Mouse (Mus musculus) heart, embryonic 10.5 days (tissue): ENCODE results near the gene Mrpl52. TPM values are rescaled to one million over a fixed set of nuclear protein-coding genes. Genes with fewer than 3 reads are reported as not detected.
A peak's percentile ranks its signal among the peaks of the same experiment; 100 is the strongest.

Experiments
- DNase-seq: peaks from one replicate; pipeline ENCODE4 v3.0.0-alpha.2; 2017; ENCODE audit warnings: low spot score
- H3K27ac ChIP-seq: fragments of 300-500 bp; sonication (generic); 2 replicates; pipeline ENCODE4 v1.5.1; 2016; ENCODE audit warnings: mild to moderate bottlenecking
- H3K27me3 ChIP-seq: fragments of 300-500 bp; sonication (generic); 2 replicates; pipeline ENCODE4 v1.6.1; 2016; ENCODE audit warnings: mild to moderate bottlenecking; ENCODE audit not compliant: poor library complexity, insufficient read depth, severe bottlenecking
- H3K36me3 ChIP-seq: fragments of 300-500 bp; sonication (generic); 2 replicates; pipeline ENCODE4 v1.6.1; 2016; ENCODE audit warnings: mild to moderate bottlenecking, moderate library complexity
- H3K4me1 ChIP-seq: fragments of 300-500 bp; sonication (generic); 2 replicates; pipeline ENCODE4 v1.6.1; 2016; ENCODE audit warnings: mild to moderate bottlenecking
- H3K4me3 ChIP-seq: fragments of 300-500 bp; sonication (generic); 2 replicates; pipeline ENCODE4 v1.5.1; 2016; ENCODE audit warnings: mild to moderate bottlenecking, moderate library complexity
- H3K9me3 ChIP-seq: fragments of 300-500 bp; sonication (generic); 2 replicates; pipeline ENCODE4 v1.6.1; 2016; ENCODE audit warnings: mild to moderate bottlenecking, moderate library complexity
- WGBS: fragments of 180-500 bp; shearing (Covaris S2); methylation state at CpG from one replicate; pipeline ENCODE4 v1.1.7; 2016; 5-methylcytosine and 5-hydroxymethylcytosine counted together
- polyA plus RNA-seq: library from polyadenylated mRNA; unstranded; fragments of >200 nt; fragmentation: Nextera tagmentation; extraction: Ambion mirVana; gene quantifications from 2 replicates; pipeline ENCODE4 v1.2.1, GENCODE M21; 2016

The Mrpl52 gene
- polyA plus RNA-seq, 1 experiment from 2014 or later = 222 TPM

DNA sequence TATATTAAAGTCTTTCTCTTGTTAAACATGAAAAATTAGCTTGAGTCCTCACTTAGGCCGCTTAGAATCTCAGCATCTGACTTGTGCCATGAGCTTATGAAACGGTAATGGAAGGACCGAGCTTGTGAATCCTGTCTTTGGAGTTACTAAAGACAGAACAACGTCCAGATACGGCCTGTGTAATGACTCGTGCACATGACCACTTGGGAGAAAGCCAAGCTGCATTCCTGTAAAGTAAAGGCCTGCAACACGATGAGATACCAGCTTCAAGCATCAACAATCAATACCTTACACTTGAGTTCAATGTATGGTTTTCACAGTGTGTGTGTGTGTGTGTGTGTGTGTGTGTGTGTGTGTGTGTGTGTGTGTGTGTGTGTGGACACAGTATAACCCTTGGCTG lies 30.0 kb upstream of the Mrpl52 start:
- Histone ChIP-seq H3K36me3 (no peaks in the 10 kb centered on the region), H3K27me3 (no peaks in the 10 kb centered on the region), H3K4me3 (no peak overlapping the region), H3K27ac (no peak overlapping the region), H3K9me3 (no peaks in the 10 kb centered on the region), H3K4me1 (no peaks in the 10 kb centered on the region)
- 74% methylated on average over 7 of the region's 7 CpGs for WGBS
- DNase-seq = no peak

DNA sequence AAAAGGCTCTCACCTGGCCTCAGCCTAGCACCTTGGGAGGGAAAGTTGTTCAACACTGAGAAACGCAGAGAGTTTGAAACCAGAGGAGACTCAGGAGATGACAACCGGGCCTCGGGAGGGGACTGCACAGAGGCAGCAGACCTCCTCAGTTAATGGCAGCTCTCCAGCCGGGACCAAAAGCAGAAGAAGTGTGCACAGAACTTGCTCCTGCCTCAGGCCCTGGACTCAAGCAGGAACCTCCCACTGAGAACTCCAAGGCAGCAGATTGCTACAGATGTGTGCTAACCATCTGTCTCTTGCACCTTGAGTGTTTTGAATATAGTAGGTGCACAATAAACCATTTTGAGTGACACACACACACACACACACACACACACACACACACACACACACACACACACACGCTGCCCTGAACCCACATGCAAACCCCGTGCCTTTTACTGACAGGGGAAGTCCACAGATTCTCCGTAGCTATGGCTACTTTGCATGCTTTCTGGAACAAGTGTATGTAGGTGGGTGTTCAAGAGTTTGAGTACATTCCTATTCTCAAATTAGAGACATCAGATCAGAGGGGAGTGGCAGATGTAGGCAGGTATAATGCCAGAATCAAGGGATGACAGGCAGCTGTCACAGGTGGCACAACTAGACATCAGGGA lies 28.7 kb upstream of the Mrpl52 start:
- H3K4me1 ChIP-seq = no peaks in the 10 kb centered on the region
- H3K36me3 ChIP-seq = no peaks in the 10 kb centered on the region
- WGBS = 82% methylated on average over 7 of the region's 7 CpGs
- no peaks in the 10 kb centered on the region for H3K27me3 ChIP-seq
- no peak overlapping the region for H3K27ac ChIP-seq
- no peak for DNase-seq
- no peak overlapping the region for H3K4me3 ChIP-seq
- no peaks in the 10 kb centered on the region for H3K9me3 ChIP-seq

DNA sequence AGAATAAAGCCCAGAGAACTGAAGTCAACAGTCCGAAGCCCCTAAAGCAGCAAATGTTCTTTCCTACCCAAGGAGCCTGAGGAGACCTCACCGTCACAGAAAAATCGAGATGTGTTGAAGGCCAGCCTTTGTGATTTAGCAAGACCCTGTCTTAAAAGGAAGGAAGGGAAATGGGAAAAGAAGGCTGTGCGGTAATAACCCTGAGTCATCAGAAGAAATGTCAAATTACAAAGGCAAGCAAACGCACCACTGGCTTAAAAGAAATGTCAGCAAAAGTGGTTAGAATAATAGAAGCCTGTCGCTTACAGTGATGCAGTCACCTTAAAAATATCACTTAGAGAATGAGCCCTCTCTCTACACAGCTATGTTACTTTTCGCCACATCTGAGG lies 28.2 kb upstream of the Mrpl52 start:
- H3K27me3 ChIP-seq = no peaks in the 10 kb centered on the region
- no peak for DNase-seq
- 67% methylated on average over 7 of the region's 7 CpGs for WGBS
- no peaks in the 10 kb centered on the region for H3K9me3 ChIP-seq
- H3K4me1 ChIP-seq = no peaks in the 10 kb centered on the region
- no peak overlapping the region for H3K27ac ChIP-seq
- no peaks in the 10 kb centered on the region for H3K36me3 ChIP-seq
- H3K4me3 ChIP-seq = no peak overlapping the region

DNA sequence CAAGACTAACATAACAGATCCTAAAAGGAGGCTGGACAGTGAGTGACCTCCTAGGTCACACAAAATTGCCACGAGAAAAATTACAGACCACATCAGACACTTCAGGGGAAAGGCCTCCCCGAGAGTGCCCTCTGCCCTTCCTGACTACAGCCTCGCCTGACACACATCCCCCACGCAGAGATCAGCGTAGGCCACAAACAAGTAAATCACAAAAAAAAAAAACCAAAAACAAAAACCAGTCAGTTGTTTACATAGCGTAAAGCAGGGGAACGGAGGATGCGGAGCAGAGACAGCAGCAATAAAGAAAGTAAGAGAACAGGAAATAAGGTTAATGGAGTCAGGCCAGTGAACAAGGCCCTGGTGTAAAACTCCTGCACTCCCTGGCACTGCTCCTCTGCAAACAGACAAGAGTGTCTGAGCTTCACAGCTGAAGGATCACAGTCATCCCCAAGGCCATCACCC lies 27.8 kb upstream of the Mrpl52 start:
- no peaks in the 10 kb centered on the region for H3K36me3 ChIP-seq
- 53% methylated on average over 8 of the region's 8 CpGs for WGBS
- no peaks in the 10 kb centered on the region for H3K4me1 ChIP-seq
- H3K9me3 ChIP-seq = no peaks in the 10 kb centered on the region
- H3K4me3 ChIP-seq = no peak overlapping the region
- DNase-seq = no peak
- H3K27ac ChIP-seq = no peak overlapping the region
- no peaks in the 10 kb centered on the region for H3K27me3 ChIP-seq

DNA sequence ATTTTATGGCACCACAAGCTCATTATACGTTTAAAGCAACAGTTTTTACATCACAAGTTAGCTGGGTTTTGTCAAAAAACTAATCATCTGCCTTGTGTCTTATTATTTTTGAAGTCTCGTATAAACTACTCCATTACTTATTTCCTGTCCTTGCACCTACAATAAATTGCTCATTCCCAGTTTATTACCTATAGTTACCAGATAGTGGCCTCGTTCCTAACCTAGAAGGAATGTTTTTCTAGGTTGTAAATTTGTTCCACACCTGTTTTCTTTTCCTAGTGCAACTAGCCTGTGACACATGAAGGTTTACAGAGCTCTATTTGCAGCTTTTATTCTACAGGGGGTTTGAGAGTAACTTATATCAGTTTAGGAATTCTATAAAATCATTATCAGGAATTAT lies 25.0 kb upstream of the Mrpl52 start:
- Histone ChIP-seq H3K4me3 (no peak overlapping the region), H3K36me3 (no peaks in the 10 kb centered on the region), H3K27ac (no peak overlapping the region), H3K9me3 (no peaks in the 10 kb centered on the region), H3K4me1 (no peaks in the 10 kb centered on the region), H3K27me3 (no peaks in the 10 kb centered on the region)
- DNase-seq = no peak
- whole genome bisulfite sequencing = 66% methylated on average over 3 of the region's 3 CpGs

DNA sequence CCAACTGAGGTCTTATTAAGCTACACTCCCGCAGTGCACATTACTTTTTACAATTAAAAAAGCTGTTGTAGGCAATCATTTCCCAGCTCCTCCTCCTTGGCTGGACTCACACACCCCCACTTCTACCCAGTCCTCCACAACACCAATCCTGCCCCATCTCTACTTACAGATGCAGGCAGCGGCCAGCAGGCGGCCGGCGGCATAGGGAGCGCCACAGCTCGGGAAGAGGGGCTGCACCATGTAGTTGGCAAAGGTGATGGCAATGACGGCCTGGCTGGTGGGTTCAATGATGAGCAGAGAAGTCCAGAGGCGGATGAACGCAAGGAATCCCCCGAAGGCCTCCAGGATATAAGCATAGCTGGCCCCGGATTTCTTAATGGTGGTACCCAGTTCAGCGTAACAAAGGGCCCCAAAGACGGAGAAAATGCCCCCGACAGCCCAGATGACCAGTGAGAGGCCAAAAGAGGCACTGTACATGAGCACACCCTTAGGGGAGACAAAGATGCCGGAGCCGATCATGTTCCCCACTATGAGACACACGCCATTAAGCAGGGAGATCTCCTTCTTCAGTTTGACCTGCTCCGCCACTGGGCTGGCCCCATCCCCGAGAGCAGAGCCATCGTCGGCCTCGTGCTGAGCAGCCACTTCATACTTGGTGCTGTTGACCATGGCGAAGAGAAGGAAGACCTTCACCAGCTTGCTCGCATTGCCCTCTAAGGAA lies 18.2 kb upstream of the Mrpl52 start:
- WGBS = 81% methylated on average over 25 of the region's 25 CpGs
- no peaks in the 10 kb centered on the region for H3K36me3 ChIP-seq
- 0 out of 2 replicates have a peak overlapping the region, but pooled peaks have one; percentile 2 for H3K27ac ChIP-seq
- no peak overlapping the region for H3K4me3 ChIP-seq
- peaks cover 27% of the 10 kb centered on the region for H3K4me1 ChIP-seq
- H3K27me3 ChIP-seq = no peaks in the 10 kb centered on the region
- no peaks in the 10 kb centered on the region for H3K9me3 ChIP-seq
- DNase-seq = no peak

DNA sequence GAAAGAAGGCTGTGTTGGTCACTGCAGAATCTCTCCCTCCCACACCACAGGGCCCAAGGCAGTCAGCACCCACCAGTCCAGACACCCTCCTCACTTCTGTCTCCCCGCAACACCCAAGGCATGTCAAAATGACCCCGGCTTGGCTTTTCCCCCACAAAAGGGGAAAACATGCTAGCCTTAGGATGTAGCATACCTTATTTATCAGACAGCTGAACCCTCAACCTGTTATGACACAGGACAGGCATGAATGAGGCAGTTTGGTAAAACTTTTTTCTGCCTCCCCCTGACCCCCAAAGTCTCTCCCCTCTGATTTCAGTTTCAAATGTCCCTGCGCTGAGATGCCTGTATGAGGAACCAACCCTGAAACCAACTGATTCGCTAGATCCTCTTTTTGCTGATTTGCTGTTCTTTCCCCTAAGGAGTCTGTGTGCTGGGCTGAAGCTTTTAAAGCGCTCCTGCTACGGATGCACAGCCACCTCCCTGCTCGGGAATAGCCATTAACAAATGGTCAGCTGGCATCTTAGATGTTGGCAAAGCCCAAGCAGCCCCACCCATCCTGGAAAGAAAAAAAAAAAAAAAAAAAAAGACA lies 17.6 kb upstream of the Mrpl52 start:
- 73% methylated on average over 7 of the region's 7 CpGs for WGBS
- H3K27ac ChIP-seq = no peak overlapping the region
- H3K27me3 ChIP-seq = no peaks in the 10 kb centered on the region
- H3K4me3 ChIP-seq = no peak overlapping the region
- peaks cover 33% of the 10 kb centered on the region for H3K4me1 ChIP-seq
- DNase-seq = no peak
- H3K36me3 ChIP-seq = no peaks in the 10 kb centered on the region
- no peaks in the 10 kb centered on the region for H3K9me3 ChIP-seq

DNA sequence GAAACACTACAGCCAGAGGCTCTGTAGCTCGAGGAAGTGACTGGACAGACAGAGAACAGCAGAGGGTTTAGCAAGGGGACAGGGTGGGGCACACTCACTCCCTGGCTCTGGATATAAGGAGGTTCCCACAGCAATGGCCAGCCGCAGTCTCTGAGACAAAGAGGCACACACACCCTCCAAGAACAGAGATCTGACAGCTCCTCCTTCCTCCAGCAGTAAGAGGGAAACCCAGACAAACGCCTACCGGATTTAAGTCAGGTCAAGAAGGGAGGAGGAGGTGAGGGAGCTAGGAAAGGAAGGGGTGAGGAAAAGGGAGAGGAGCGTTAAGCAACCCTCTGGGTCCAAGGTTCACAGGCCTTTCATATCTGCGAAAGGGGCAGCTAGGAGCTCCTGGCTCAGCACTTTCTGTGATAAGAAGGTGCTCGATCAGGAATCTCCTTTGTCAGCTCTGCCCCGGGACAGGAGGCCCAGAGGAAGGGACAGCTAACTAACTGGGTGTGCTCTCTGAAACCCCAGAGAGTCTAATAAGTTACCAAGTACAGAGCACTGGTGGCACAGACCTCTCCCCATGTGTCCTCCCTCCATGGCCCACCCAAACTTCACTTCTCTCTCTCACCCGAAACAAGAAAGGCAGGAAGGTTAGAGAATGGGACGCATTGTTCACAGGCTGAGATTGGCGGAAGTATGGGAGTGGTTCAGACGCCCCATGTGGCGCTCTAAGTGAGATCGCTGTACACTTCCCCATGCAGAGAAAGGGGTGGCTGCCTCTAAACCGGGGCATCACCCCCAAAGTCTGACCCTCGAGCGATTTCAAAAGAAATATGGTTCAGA lies 16.5 kb upstream of the Mrpl52 start:
- DNase-seq = no peak
- Histone ChIP-seq H3K36me3 (no peaks in the 10 kb centered on the region), H3K9me3 (no peaks in the 10 kb centered on the region), H3K27me3 (no peaks in the 10 kb centered on the region), H3K4me3 (peak overlapping the region; percentile 41), H3K27ac (peak overlapping the region; percentile 82), H3K4me1 (peaks cover 40% of the 10 kb centered on the region)
- 24% methylated on average over 17 of the region's 17 CpGs for WGBS

DNA sequence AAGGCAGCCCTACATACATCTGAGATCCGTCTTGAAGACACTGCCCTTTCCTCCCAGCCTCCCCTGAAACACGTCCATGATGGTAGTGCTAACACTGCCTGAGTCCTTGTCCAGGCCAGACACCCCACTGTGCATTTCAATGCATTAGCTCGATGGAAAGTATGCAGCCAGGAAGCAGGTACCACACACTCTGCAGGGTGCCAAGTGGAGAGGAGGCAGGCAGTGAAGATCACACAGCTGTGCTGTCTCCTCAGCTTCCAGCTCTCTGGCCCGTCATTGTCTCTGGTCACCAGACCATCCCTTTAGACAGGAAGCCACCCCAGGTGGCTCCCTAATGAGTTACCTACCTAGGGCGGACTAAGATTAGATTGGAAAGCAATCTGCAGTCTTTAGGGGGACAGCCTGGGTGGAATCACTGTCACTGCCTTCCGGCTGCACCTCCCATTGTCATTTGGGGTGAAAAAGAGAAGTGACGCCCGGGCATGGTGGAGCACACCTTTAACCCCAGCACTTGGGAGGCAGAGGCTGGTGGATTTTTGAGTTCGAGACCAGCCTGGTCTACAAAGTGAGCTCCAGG lies 14.6 kb upstream of the Mrpl52 start:
- no peak for DNase-seq
- Histone ChIP-seq H3K9me3 (no peaks in the 10 kb centered on the region), H3K4me3 (no peak overlapping the region), H3K27ac (no peak overlapping the region), H3K4me1 (peaks cover 47% of the 10 kb centered on the region), H3K27me3 (peaks cover 5% of the 10 kb centered on the region; the same call in 1 of the 2 replicates), H3K36me3 (no peaks in the 10 kb centered on the region)
- WGBS = 44% methylated on average over 9 of the region's 9 CpGs

DNA sequence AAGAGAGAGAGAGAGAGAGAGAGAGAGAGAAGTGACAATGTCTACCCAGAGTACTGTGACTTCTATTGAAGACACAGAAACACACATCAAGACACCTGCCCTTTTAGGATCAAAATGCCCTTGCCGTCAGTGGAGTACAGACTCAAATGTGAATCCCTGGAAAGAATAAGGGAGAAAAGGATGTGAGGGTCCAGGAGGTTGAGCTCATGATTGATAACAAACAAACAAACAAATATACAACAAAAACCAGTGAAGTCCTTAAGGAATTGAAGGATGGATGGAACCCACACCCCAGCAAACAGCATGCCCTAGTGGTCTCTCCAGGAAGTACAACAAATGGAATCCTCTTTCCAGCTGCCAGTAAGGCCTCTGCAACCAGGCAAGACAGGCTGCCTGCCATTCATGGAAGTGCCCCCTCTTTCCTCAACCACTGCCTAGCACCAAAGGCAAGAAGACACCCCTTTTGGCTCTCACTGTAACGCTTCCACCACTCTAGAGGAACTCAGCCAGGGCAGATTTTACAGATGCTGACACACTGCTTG lies 14.0 kb upstream of the Mrpl52 start:
- Histone ChIP-seq H3K9me3 (no peaks in the 10 kb centered on the region), H3K27me3 (peaks cover 5% of the 10 kb centered on the region; the same call in 1 of the 2 replicates), H3K4me1 (peaks cover 53% of the 10 kb centered on the region), H3K4me3 (no peak overlapping the region), H3K36me3 (no peaks in the 10 kb centered on the region), H3K27ac (no peak overlapping the region)
- WGBS = 34% methylated on average over 2 of the region's 2 CpGs
- no peak for DNase-seq

DNA sequence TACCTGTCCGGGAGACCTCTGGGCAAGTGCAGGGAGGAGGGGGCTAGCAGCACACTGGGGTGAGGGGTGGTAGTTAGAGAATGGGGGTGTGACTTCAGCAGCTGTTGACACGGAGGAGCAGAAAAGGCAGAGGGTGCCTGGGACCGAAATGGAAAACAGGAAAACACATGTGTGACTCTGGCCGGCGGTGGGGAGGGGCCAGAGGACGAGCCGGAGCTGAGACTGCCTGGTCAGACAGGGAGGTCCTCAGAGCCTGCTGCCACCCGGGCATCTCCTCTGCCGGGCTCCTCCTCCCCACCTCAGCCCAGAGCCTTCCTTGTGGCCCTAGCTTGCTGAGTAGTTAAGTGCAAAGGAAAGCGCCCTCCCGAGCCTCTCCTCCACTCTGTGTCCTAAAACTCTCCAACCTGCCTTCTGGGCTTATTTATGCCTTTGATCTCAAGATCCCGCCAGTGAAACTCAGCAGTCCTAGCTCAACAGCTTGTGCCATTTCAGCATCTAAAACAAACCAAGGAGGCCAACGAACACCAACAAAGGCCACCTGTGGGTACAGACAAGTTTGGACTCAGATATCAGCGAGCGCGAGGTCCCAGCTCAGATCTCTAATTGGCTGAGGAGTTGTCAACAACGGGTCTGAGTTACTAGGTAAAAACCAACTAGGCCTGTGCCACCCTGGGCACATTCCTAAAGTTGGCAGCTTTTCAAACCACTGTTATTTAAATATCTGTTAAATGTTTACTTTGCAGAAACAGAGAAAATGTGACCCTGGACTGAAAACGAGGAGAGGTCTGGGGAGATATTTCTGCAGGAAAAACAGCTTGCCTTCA lies 12.6 kb upstream of the Mrpl52 start:
- Histone ChIP-seq H3K27me3 (peaks cover 5% of the 10 kb centered on the region; the same call in 1 of the 2 replicates), H3K4me1 (peaks cover 47% of the 10 kb centered on the region), H3K4me3 (peak overlapping the region; percentile 45), H3K27ac (peak overlapping the region; percentile 78), H3K36me3 (no peaks in the 10 kb centered on the region), H3K9me3 (no peaks in the 10 kb centered on the region)
- DNase-seq = no peak
- 7% methylated on average over 18 of the region's 18 CpGs for WGBS
